Mouse (Mus musculus) neural tube, embryonic 15.5 days (tissue): Measurements from ENCODE around the gene Hdac5. TPM values are rescaled to one million over a fixed set of nuclear protein-coding genes. Genes with fewer than 3 reads are reported as not detected.

ENCODE experiments used
- ATAC-seq: fragments of 200-750 bp; cut with Nextera tagmentation; 2 replicates; pipeline ENCODE4 v1.8.0; 2017; ENCODE audit warnings: mild to moderate bottlenecking, moderate TSS enrichment, moderate library complexity; ENCODE audit not compliant: low FRiP score
- H3K27ac ChIP-seq: fragments of 300-500 bp; sonication (generic); replicated peaks from 2 replicates; pipeline ENCODE4 v1.5.1; 2015; ENCODE audit warnings: mild to moderate bottlenecking, inconsistent platforms
- H3K27me3 ChIP-seq: fragments of 300-500 bp; sonication (generic); replicated peaks from 2 replicates; pipeline ENCODE4 v1.6.1; 2015; ENCODE audit warnings: inconsistent platforms
- H3K36me3 ChIP-seq: fragments of 300-500 bp; sonication (generic); 2 replicates; pipeline ENCODE4 v1.6.1; 2015; ENCODE audit warnings: inconsistent platforms
- H3K4me1 ChIP-seq: fragments of 300-500 bp; sonication (generic); 2 replicates; pipeline ENCODE4 v1.6.1; 2015; ENCODE audit warnings: inconsistent platforms
- H3K4me2 ChIP-seq: fragments of 300-500 bp; sonication (generic); 2 replicates; pipeline ENCODE4 v1.6.1; 2015; ENCODE audit warnings: inconsistent platforms, mild to moderate bottlenecking, moderate library complexity
- H3K4me3 ChIP-seq: fragments of 300-500 bp; sonication (generic); replicated peaks from 2 replicates; pipeline ENCODE4 v1.5.1; 2015; ENCODE audit warnings: mild to moderate bottlenecking, inconsistent platforms
- H3K9ac ChIP-seq: fragments of 300-500 bp; sonication (generic); replicated peaks from 2 replicates; pipeline ENCODE4 v1.6.1; 2015; ENCODE audit warnings: mild to moderate bottlenecking, inconsistent platforms
- H3K9me3 ChIP-seq: fragments of 300-500 bp; sonication (generic); replicated peaks from 2 replicates; pipeline ENCODE4 v1.6.1; 2016; ENCODE audit warnings: inconsistent platforms
- WGBS: fragments of 180-500 bp; shearing (Covaris S2); methylation state at CpG from one replicate; pipeline ENCODE4 v1.1.7; 2015; ENCODE audit warnings: mixed read lengths; 5-methylcytosine and 5-hydroxymethylcytosine counted together
- polyA plus RNA-seq: library from polyadenylated mRNA; unstranded; fragments of >200 nt; fragmentation: Nextera tagmentation; extraction: Ambion mirVana; gene quantifications from 2 replicates; pipeline ENCODE4 v1.2.1, GENCODE M21; 2015

Hdac5 gene
- polyA plus RNA-seq, 1 experiment from 2014 or later: 77.4 TPM

- no peak overlapping the region for H3K4me2 ChIP-seq
- no peak overlapping the region for H3K4me3 ChIP-seq
- no peak overlapping the region for H3K27ac ChIP-seq
These were observed 9.5 kb downstream of the Hdac5 start for GRCm38 (mm10) chr11:102220451-102220850.

GRCm38 (mm10) chr11:102219994-102220346 is 10.0 kb downstream of the Hdac5 start:
- H3K27ac ChIP-seq: no peak overlapping the region
- WGBS: 84% methylated on average over 4 of the region's 4 CpGs
- no peak overlapping the region for H3K4me2 ChIP-seq
- H3K4me1 ChIP-seq: peaks cover 87% of the 10 kb centered on the region
- peaks cover 13% of the 10 kb centered on the region; the same call in 1 of the 2 replicates for H3K36me3 ChIP-seq
- no peaks in the 10 kb centered on the region for H3K27me3 ChIP-seq
- no peak for ATAC-seq
- no peak overlapping the region for H3K4me3 ChIP-seq
- H3K9me3 ChIP-seq: no peaks in the 10 kb centered on the region
- no peak overlapping the region for H3K9ac ChIP-seq

More at GRCm38 (mm10) chr11:102220451-102220850, 9.5 kb downstream of the Hdac5 start:
- H3K9ac ChIP-seq: no peak overlapping the region
- 66% methylated on average over 6 of the region's 6 CpGs for WGBS
- H3K9me3 ChIP-seq: no peaks in the 10 kb centered on the region
- H3K4me1 ChIP-seq: peaks cover 87% of the 10 kb centered on the region
- H3K36me3 ChIP-seq: peaks cover 13% of the 10 kb centered on the region; the same call in 1 of the 2 replicates
- no peak for ATAC-seq
- H3K27me3 ChIP-seq: no peaks in the 10 kb centered on the region

- Histone ChIP-seq H3K4me1 (peaks cover 87% of the 10 kb centered on the region), H3K9ac (no peak overlapping the region; the same call in 1 of the 2 replicates), H3K4me3 (no peak overlapping the region), H3K9me3 (no peaks in the 10 kb centered on the region), H3K36me3 (peaks cover 13% of the 10 kb centered on the region; the same call in 1 of the 2 replicates), H3K27ac (peak overlapping the region; percentile 68), H3K27me3 (no peaks in the 10 kb centered on the region), H3K4me2 (peak overlapping the region; percentile 46)
- no peak for ATAC-seq
- WGBS: 55% methylated on average over 14 of the region's 14 CpGs
These were observed 10.5 kb downstream of the Hdac5 start for GRCm38 (mm10) chr11:102219247-102219993.

- H3K27me3 ChIP-seq: no peaks in the 10 kb centered on the region
- H3K4me2 ChIP-seq: peak overlapping the region; percentile 46
- H3K4me3 ChIP-seq: peak overlapping the region; percentile 20
- under 1% methylated on average over 10 of the region's 10 CpGs for WGBS
- H3K27ac ChIP-seq: peak overlapping the region; percentile 68
- peaks cover 87% of the 10 kb centered on the region for H3K4me1 ChIP-seq
- H3K9ac ChIP-seq: peak overlapping the region; percentile 29; the same call in 1 of the 2 replicates
- H3K36me3 ChIP-seq: peaks cover 13% of the 10 kb centered on the region; the same call in 1 of the 2 replicates
- ATAC-seq: peak; percentile 68
- no peaks in the 10 kb centered on the region for H3K9me3 ChIP-seq
These were observed 11.2 kb downstream of the Hdac5 start for GRCm38 (mm10) chr11:102218783-102219182.

GRCm38 (mm10) chr11:102217876-102218430 is 12.0 kb downstream of the Hdac5 start:
- WGBS: 74% methylated on average over 7 of the region's 7 CpGs
- Histone ChIP-seq H3K4me2 (peak overlapping the region; percentile 46), H3K36me3 (peaks cover 13% of the 10 kb centered on the region; the same call in 1 of the 2 replicates), H3K27me3 (no peaks in the 10 kb centered on the region), H3K27ac (peak overlapping the region; percentile 68; the same call in 1 of the 2 replicates), H3K4me1 (peaks cover 85% of the 10 kb centered on the region), H3K9ac (0 out of 2 replicates have a peak overlapping the region, but pooled peaks have one; percentile 29), H3K4me3 (peak overlapping the region; percentile 20), H3K9me3 (no peaks in the 10 kb centered on the region)
- no peak for ATAC-seq

GRCm38 (mm10) chr11:102217396-102217795 is 12.6 kb downstream of the Hdac5 start:
- Histone ChIP-seq H3K27me3 (no peaks in the 10 kb centered on the region), H3K9me3 (no peaks in the 10 kb centered on the region), H3K27ac (no peak overlapping the region), H3K4me3 (peak overlapping the region; percentile 20; the same call in 1 of the 2 replicates), H3K4me2 (peak overlapping the region; percentile 46), H3K4me1 (peaks cover 84% of the 10 kb centered on the region), H3K36me3 (peaks cover 13% of the 10 kb centered on the region; the same call in 1 of the 2 replicates), H3K9ac (no peak overlapping the region)
- WGBS: 76% methylated on average over 6 of the region's 6 CpGs
- no peak for ATAC-seq

- Histone ChIP-seq H3K4me1 (peaks cover 85% of the 10 kb centered on the region), H3K9me3 (no peaks in the 10 kb centered on the region), H3K36me3 (peaks cover 10% of the 10 kb centered on the region; the same call in 1 of the 2 replicates), H3K4me3 (no peak overlapping the region), H3K27ac (peak overlapping the region; percentile 48), H3K27me3 (no peaks in the 10 kb centered on the region), H3K9ac (no peak overlapping the region), H3K4me2 (peak overlapping the region; percentile 46; the same call in 1 of the 2 replicates)
- ATAC-seq: no peak
- 58% methylated on average over 5 of the region's 5 CpGs for WGBS
These were observed 13.1 kb downstream of the Hdac5 start for GRCm38 (mm10) chr11:102216886-102217240.

GRCm38 (mm10) chr11:102216056-102216885 is 13.7 kb downstream of the Hdac5 start:
- ATAC-seq: no peak
- 0 out of 2 replicates have a peak overlapping the region, but pooled peaks have one; percentile 10 for H3K9ac ChIP-seq
- no peaks in the 10 kb centered on the region for H3K9me3 ChIP-seq
- peaks cover 87% of the 10 kb centered on the region for H3K4me1 ChIP-seq
- H3K27ac ChIP-seq: peak overlapping the region; percentile 37
- H3K4me3 ChIP-seq: no peak overlapping the region
- peak overlapping the region; percentile 46 for H3K4me2 ChIP-seq
- 0 out of 2 replicates have a peak, but pooled peaks cover 9% of the 10 kb centered on the region for H3K36me3 ChIP-seq
- H3K27me3 ChIP-seq: no peaks in the 10 kb centered on the region
- 45% methylated on average over 12 of the region's 12 CpGs for WGBS

- 0 out of 2 replicates have a peak overlapping the region, but pooled peaks have one; percentile 10 for H3K9ac ChIP-seq
- H3K27me3 ChIP-seq: no peaks in the 10 kb centered on the region
- peak overlapping the region; percentile 9; the same call in 1 of the 2 replicates for H3K4me2 ChIP-seq
- H3K27ac ChIP-seq: peak overlapping the region; percentile 37; the same call in 1 of the 2 replicates
- no peak overlapping the region for H3K4me3 ChIP-seq
- WGBS: 70% methylated on average over 11 of the region's 11 CpGs
- H3K4me1 ChIP-seq: peaks cover 91% of the 10 kb centered on the region
- no peak for ATAC-seq
- 0 out of 2 replicates have a peak, but pooled peaks cover 9% of the 10 kb centered on the region for H3K36me3 ChIP-seq
- H3K9me3 ChIP-seq: no peaks in the 10 kb centered on the region
These were observed 14.5 kb downstream of the Hdac5 start for GRCm38 (mm10) chr11:102215511-102215910.

GRCm38 (mm10) chr11:102214430-102215156 is 15.4 kb downstream of the Hdac5 start:
- H3K4me2 ChIP-seq: no peak overlapping the region
- no peak overlapping the region; the same call in 1 of the 2 replicates for H3K9ac ChIP-seq
- H3K4me3 ChIP-seq: no peak overlapping the region
- no peaks in the 10 kb centered on the region for H3K27me3 ChIP-seq
- WGBS: 40% methylated on average over 10 of the region's 10 CpGs
- no peaks in the 10 kb centered on the region for H3K9me3 ChIP-seq
- ATAC-seq: no peak
- H3K36me3 ChIP-seq: 0 out of 2 replicates have a peak, but pooled peaks cover 9% of the 10 kb centered on the region
- peak overlapping the region; percentile 33; the same call in 1 of the 2 replicates for H3K27ac ChIP-seq
- peaks cover 91% of the 10 kb centered on the region for H3K4me1 ChIP-seq
